Mouse (Mus musculus) CD8-positive naive resting alpha-beta T cell, adult 2 months (primary cell): Measurements from ENCODE around the gene Tmed6.
"Not testable (repeated sequence)": the region's sequence is repeated elsewhere in the genome, so short reads cannot be mapped to it uniquely, and the experiment has no call there.

ENCODE experiments used
- DNase-seq, 2 experiments: peaks; one replicate each; pipeline ENCODE4 v3.0.0; 2022; ENCODE audit warnings: low read depth in 2 of 2, low spot score in 2 of 2

Tmed6 gene

DNA sequence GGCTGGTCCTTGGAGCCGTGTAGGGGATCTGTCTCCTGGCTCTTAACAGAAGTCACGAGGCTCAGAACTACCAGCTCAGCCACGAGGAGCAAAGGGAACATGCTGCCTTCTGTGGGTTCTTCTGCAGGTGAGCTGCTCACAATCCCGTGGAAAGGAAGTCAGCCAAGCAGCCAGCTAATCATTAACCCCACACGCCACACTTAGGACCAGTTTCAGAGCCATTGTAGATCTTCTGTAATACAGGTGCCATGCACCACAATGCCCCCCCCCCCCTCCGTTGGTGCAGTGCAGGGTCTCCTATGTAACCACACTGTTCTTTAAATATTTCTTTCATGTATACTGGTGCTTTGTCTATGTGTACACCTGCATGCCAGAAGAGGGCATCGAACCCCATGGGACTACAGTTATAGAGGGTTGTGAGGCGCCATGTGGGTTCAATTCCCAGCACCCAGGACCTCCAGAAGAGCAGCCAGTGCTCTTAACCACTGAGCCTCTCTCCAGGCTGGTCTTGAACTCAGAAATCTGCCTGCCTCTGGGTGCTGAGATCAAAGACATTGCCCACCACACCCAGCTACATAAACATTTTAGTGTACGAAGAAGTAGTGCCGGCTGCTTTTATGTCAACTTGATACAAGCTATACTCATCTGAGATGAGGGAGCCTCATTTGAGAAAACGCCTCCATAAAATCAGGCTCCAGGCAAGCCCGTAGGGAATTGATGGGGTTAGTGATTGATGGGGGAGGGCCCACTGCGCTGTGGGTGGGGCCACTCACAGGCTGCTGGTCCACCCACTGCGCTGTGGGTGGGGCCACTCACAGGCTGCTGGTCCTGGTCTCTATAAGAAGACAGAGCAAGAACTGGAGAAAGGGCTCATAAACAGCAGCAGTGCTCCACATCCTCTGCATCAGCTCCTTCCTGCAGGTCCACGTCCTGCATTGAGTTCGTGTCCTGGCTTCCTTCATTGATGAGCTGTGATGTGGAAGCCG lies at the start of gene Tmed6:
Gene Tmed6 (minus strand): TSS at position 134 of the 986 bp plus-strand sequence.
- DNase-seq, result no peak

DNA sequence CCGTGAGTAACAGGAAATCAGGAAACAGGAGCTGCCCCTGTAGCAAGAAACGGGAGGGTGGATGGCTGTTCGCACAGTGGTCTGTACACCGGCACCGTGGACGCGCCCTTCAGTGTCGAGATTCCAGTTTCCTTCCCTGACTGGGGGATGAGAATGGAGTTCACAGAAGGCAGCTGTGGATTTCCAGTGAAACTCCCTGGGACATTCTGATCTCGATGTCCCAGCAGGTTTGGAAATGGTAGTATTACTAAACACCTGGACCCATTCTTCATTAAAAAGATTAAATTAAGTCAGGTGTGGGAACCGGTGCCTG lies 49.5 kb upstream of the Tmed6 start:
- no peak for DNase-seq

DNA sequence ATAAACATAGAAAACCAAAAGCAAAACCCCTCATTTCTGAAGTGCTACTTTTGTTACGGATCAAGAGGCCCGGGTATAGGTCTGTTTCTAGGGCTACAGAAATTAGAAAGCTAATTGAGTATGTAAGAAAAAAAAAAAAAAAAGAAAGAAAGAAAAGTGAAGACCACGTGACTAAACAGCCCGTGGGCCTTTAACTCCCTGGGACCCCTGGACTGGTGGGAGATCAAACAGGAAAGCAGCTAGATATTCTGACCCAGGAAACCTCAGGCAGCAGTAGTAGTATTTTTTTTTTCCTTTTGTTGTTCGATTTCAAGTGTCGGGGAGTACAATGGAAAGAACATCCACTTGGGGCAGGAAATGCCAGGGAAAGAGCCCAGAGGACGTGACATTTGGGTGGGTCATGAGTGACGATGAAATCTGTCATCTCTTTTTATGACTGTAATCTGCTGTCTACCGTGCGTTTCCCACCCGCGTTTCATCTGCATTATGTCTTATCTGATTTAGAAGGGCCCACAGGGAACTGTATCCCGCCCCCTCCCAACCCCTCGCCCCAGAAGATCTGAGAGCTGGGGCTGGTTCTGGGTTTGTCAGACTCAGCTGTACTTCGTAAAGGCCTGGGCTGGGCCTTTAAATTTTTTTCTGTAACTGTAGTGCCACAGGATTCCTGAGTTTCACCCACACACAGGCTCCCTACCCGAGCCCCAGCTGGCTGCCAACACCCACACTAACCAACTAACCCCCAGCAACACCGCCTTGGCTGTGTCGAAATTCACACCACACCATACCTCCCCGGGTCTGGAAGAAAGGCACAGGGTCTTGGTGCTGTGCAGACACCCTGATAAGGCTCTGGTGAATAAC lies 48.9 kb upstream of the Tmed6 start:
- no peak for DNase-seq

DNA sequence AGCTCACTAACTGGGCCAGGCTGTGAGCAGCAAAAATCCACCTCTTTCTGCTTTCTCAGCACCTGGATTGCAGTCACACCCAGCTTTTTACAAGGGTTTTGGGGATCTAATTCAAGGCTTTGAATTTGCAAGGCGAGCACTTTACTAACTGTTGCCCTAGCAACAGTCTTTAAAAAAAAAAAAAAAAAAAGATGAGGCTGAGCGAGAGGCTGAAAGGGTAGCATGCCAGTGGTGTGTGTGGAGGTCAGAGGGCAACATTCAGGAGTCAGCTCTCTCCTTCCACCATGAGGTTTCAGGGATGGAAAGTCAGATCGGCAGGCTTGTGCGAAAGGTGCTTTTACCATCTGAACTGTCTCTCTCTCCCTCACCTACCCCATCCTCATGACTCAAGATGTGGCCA lies 47.8 kb upstream of the Tmed6 start:
- no peak for DNase-seq

DNA sequence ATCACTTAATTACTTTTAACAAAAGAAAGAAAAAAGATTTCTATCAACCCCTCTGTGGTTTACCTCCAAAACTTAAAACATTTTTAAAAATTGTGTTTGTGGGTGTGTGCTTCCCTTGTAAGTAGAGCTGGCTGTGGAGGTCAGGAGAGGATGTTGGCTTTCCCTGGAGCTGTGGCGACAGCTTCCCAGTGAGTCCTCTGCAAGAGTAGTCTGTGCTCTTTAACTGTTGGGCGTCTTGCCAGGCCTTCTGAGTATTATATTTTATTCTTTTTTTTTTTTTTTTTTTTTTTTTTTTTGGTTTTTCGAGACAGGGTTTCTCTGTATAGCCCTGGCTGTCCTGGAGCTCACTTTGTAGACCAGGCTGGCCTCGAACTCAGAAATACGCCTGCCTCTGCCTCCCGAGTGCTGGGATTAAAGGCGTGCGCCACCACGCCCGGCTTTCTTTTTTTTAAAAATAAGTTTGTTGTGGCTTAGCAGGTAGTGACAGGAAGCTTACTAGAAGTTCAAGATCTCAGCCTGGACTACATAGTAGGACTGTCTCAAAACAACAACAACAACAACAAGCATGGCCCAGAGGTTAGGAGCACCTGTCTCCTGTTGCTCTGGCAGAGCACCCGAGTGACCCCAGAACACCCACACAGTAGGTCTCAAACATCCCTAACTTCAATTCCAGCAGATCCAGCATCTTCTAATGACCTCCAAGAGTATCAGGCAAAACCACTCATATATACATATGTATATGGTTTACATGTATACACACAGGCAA lies 46.1 kb upstream of the Tmed6 start:
- DNase-seq, result no peak

- DNase-seq, result no peak
Measured at GRCm38 (mm10) chr8:107110629-107111330, 45.3 kb upstream of the Tmed6 start.

GRCm38 (mm10) chr8:107109816-107110435 lies 44.5 kb upstream of the Tmed6 start:
- no peak for DNase-seq

GRCm38 (mm10) chr8:107108978-107109720 lies 43.7 kb upstream of the Tmed6 start:
- DNase-seq, result no peak

DNA sequence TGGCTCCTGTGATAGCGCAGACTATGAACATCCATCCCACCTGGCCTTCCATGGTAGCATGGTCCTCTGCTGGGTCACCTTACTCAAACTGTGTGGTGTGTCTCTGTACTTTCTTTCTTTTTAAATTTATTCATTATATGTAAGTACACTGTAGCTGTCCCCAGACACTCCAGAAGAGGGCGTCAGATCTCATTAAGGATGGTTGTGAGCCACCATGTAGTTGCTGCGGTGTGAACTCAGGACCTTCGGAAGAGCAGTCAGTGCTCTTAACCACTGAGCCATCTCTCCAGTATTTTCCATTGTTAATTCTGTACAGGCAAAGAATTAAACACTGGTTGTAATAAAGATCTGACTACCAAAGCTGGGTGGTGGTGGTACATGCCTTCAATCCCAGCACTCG lies 42.6 kb upstream of the Tmed6 start:
- DNase-seq, result not testable (repeated sequence)

DNA sequence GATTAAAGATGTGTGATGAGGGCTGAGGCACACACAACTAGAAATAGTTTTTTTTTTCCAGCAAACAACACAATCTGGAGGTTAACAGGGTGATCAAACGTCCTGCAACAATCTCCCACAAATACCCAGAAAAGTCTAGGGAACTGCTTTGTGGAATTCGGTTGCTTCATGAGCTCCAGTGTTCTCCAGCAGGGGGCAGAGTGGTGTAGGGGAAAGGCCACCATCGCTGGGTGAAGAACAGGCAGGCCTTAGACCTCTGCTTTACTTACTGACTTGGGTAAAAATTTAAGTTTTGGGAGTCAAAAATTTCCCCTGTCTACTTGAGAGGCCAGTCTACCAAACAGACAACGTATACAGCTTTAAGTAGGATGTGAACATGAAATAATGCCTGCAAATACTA lies 39.1 kb upstream of the Tmed6 start:
- DNase-seq, result peak; percentile 59 to 62

GRCm38 (mm10) chr8:107100635-107101034 lies 35.2 kb upstream of the Tmed6 start:
- no peak for DNase-seq

DNA sequence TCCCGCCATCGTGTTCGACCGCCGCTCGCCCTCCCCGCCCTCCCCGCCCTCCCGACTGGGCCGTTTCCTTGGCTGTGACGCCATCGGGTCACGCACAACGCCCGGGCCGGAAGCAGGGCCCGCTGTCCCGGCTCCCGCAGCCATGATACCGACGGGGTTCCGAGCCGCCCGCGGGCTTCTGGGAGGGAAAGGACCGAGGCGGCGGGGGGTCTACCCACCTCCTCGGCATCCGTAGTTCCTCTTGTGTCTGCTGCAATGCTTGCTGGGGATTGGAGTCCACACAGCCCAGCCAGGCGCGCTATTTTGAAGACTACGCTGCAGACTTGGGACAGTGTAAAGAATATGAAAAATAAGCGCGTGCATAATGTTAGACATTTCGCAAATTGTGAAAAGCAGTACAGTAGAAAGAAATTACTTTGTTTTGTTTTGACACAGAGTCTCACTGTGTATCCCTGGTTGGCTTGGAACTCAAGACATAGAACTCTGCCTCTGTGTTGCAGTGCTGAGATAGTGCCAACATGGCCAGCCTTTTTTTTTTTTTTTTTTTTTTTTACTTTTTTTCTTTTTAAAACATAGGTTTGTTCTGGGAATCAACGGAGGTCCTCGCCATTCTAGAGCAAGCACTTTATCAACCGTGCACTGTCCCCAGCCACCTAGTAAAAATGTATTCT lies 31.1 kb upstream of the Tmed6 start, which contains the start of gene Terf2:
Gene Terf2 (minus strand): TSS at position 182 of the 671 bp plus-strand sequence.
- peak; percentile 90 to 92 for DNase-seq

DNA sequence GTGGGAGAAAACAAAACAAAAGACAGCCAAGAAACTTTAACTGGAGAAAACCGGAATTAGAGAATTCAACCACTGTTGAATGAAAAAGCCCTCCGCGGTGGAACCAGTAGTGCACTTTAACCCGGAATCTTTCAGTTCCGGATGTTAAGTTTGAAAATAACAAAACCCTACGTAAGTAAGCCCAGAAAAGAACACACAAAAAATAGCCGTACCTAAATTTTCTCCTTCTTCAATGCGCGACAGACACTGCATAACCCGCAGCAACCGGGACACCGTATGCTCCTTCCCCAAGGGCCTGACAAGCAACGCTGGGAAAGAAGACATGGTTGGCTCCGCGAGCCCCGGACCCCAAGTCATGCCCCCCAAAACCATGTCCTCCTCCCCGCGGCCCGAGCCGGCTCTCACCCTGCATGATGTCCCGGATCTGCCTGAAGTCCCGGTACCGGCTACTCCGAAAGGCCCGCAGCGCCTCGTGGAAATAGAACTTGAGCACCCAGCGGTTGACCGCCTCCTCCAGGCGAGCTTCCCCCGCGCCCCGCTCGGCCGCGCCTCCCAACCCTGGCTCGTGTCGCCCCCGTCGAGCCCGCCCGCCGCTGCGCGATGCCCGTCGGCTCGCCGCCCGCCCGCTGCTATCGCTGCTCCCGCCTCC lies 30.4 kb upstream of the Tmed6 start:
- DNase-seq, result peak; percentile 46 to 57

GRCm38 (mm10) chr8:107090531-107090930 lies 25.1 kb upstream of the Tmed6 start:
- DNase-seq, result no peak

DNA sequence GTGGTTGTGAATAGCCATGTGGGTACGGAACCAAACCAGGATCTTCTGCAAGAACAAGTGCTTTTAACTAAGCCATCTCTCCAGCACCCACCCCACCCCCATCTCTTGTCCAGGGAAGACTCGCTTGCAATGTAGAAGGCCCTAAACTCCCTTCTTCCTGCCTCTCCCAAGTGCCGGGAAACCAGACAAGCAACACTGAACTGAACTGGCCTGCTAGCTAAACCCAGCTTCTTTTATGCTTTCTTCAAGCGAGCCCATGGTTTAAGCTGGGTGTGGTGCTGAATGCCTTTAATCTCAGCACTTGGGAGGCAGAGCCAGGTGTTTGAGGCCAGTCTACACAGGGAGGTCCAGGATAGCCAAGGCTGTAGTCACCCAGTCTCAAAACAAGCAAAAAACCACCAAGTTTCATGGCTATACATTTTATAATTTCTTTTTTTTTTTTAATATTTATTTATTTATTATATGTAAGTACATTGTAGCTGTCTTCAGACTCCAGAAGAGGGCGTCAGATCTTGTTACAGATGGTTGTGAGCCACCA lies 23.2 kb upstream of the Tmed6 start:
- no peak for DNase-seq

DNA sequence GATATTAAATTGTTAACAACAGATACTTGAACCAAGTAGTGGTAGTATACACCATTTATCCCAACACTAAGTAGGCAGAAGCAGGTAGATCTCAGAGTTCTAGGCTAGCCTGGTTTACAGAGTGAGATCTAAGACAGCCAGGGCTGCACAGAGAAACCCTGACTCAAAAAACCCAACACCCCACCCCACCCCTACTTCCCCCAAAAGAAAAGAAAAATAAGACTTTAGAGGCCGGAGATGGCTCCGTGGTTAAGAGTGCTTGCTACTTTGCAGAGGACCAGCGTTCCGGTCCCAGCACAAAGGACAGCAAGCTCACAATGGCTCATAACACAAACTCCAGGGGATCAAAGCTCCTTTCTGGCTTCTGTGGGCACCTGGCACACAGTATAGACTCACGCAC lies 20.6 kb upstream of the Tmed6 start:
- DNase-seq, result no peak

- peak in 1 of 2 experiments; percentile 12 for DNase-seq
Measured at GRCm38 (mm10) chr8:107085358-107085757, 19.9 kb upstream of the Tmed6 start.

DNA sequence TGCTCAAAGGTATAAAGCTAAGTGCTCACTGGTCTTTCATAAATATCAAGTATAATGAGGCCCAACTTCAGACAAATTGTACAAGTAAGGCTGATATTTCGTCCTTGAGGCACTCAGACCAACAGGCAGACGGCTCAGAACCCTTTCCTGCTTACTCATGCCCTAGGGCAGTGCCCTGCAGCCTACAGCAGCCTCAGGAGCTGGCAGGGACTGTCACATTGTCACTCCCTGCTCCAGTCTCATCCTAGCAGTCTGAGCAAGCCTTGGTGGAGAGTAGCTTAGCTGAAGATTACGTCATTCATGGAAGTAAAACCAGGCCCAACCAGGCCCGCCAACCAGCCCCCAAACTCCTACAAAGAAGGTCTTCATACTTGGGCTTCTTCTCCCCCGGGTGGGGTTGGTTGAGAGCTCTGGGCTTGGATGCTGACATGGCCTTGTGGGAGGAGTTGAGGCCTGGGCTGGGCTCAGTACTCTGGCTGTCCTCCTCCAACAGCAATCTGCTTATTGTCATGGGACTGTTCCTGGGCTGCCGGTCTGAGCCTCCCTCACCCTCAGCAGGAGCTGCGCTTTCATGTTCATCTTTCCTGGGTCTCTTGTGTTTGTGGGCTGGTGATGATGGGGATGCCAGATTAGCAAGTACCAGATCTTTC lies 10.9 kb upstream of the Tmed6 start:
- no peak for DNase-seq
